Mouse (Mus musculus) brain, embryonic 14.5 days (tissue): ENCODE results near the gene Sap30l.

Source experiments
- CTCF ChIP-seq: fragments of 200-500 bp; IDR thresholded peaks from 2 replicates; pipeline ENCODE4 v1.5.1; 2012; ENCODE audit warnings: inconsistent platforms, mild to moderate bottlenecking, moderate library complexity, borderline replicate concordance; ENCODE audit not compliant: insufficient read depth, insufficient read length; ENCODE audit errors: extremely low read depth
- POLR2A ChIP-seq: fragments of 200-500 bp; IDR thresholded peaks from 2 replicates; pipeline ENCODE4 v1.6.1; 2012; ENCODE audit warnings: mild to moderate bottlenecking, inconsistent platforms, borderline replicate concordance; ENCODE audit not compliant: poor library complexity, insufficient read depth, insufficient read length, severe bottlenecking; ENCODE audit errors: extremely low read depth

- TF ChIP-seq POLR2A (no peak), CTCF (no peak)
Measured at GRCm38 (mm10) chr11:57850931-57851330, 49.5 kb downstream of the Sap30l start.
